Mouse (Mus musculus) retina, adult 2 months (tissue): Measurements from ENCODE around the gene Wwox.

Experiments
- DNase-seq: peaks from one replicate; pipeline ENCODE4 v3.0.0-alpha.2; 2012; ENCODE audit warnings: low read depth, low spot score

Gene Wwox

GRCm38 (mm10) chr8:115302484-115302883, 863.0 kb downstream of the Wwox start:
- no peak for DNase-seq

- no peak for DNase-seq
These were observed 868.0 kb downstream of the Wwox start for GRCm38 (mm10) chr8:115307412-115307811.

GRCm38 (mm10) chr8:115311003-115311402, 871.5 kb downstream of the Wwox start:
- no peak for DNase-seq

GRCm38 (mm10) chr8:115312371-115312770, 872.9 kb downstream of the Wwox start:
- DNase-seq = no peak

- DNase-seq = no peak
These were observed 883.0 kb downstream of the Wwox start for GRCm38 (mm10) chr8:115322501-115322900.

GRCm38 (mm10) chr8:115330671-115331070, 891.2 kb downstream of the Wwox start:
- no peak for DNase-seq

GRCm38 (mm10) chr8:115333972-115334371, 894.5 kb downstream of the Wwox start:
- DNase-seq = no peak

GRCm38 (mm10) chr8:115336361-115336760, 896.9 kb downstream of the Wwox start:
- DNase-seq = no peak

GRCm38 (mm10) chr8:115348704-115349103, 909.2 kb downstream of the Wwox start:
- DNase-seq = no peak

GRCm38 (mm10) chr8:115350707-115351106, 911.3 kb downstream of the Wwox start:
- no peak for DNase-seq

- no peak for DNase-seq
These were observed 918.3 kb downstream of the Wwox start for GRCm38 (mm10) chr8:115357663-115358335.

- no peak for DNase-seq
These were observed 919.0 kb downstream of the Wwox start for GRCm38 (mm10) chr8:115358481-115358880.

- DNase-seq = no peak
These were observed 920.2 kb downstream of the Wwox start for GRCm38 (mm10) chr8:115359701-115360100.

GRCm38 (mm10) chr8:115362518-115362917, 923.1 kb downstream of the Wwox start:
- DNase-seq = no peak

- no peak for DNase-seq
These were observed 935.5 kb downstream of the Wwox start for GRCm38 (mm10) chr8:115374957-115375356.

- DNase-seq = peak; percentile 1
These were observed 936.0 kb downstream of the Wwox start for GRCm38 (mm10) chr8:115375361-115376047.

GRCm38 (mm10) chr8:115377321-115377720, 937.9 kb downstream of the Wwox start:
- DNase-seq = no peak

- no peak for DNase-seq
These were observed 940.6 kb downstream of the Wwox start for GRCm38 (mm10) chr8:115380017-115380416.

GRCm38 (mm10) chr8:115390921-115391504, 951.6 kb downstream of the Wwox start:
- no peak for DNase-seq

- DNase-seq = no peak
These were observed 956.4 kb downstream of the Wwox start for GRCm38 (mm10) chr8:115395840-115396239.

GRCm38 (mm10) chr8:115397981-115398380, 958.5 kb downstream of the Wwox start:
- no peak for DNase-seq

- no peak for DNase-seq
These were observed 960.7 kb downstream of the Wwox start for GRCm38 (mm10) chr8:115400013-115400720.
